Mouse (Mus musculus) layer of hippocampus, adult 9-10 months (tissue): ENCODE measurements around the gene Dlgap4.

Experiments used
- DNase-seq: peaks from one replicate; pipeline ENCODE4 v3.0.0; 2022; ENCODE audit warnings: low spot score

Gene Dlgap4

DNA sequence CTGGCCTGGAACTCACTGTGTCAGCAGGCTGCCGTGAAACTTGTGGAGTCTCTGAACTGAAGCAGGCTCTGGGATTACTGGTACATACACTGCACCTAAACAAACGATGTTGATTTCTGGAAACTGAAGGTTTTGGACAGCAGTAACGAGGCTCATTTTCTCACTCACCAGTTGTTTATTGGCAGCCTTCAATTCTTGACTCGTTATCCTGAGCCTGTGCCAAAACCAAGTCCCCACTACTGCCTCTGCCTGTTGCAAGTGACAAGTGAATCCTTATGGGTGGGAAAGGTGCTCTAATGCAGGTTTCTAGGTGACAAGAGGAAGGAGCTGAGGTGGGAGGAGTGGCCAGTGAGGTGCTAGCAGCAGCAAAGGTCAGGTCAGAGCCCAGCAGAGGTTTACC is 128.5 kb downstream of the Dlgap4 start:
- no peak for DNase-seq

GRCm38 (mm10) chr2:156743248-156743647 is 129.7 kb downstream of the Dlgap4 start:
- no peak for DNase-seq

DNA sequence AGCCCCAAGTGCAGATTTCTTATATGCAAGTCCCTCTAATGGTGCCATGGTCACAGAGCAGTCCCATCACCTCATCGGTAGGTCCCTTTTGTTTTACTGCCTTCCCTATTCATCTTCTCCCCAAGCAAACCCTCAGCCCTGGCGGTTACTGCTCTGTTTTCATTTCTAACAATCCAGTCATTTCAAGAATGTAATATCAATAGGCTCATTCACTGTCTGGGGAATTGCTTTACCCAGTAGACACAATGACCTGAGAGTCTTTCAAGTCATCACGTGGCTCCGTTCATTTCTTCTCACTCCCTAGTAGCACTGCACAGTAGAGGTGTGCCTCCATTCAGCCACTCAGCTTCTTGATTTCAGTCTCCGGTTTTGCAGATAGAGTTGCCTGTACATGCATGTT is 130.9 kb downstream of the Dlgap4 start:
- no peak for DNase-seq

DNA sequence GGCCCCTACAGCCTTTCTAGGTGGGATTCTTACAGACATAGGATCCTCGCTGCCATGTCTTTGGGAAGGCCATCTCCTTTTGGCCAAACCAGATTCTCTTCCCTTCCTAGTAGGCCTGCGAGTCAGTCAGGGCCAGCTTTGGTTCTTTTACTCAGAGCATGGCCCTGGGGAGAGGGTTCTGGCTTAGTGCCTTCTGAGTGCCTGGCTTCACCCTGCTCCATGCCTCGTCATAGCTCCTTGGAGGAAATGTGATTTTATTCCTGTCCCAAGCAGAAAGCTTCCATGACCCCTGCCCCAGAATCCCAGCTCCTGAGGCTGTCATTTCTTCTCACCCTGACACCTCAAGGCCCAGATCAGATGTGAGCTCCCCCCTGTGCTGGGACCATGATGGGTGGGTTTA is 133.8 kb downstream of the Dlgap4 start:
- DNase-seq: no peak

DNA sequence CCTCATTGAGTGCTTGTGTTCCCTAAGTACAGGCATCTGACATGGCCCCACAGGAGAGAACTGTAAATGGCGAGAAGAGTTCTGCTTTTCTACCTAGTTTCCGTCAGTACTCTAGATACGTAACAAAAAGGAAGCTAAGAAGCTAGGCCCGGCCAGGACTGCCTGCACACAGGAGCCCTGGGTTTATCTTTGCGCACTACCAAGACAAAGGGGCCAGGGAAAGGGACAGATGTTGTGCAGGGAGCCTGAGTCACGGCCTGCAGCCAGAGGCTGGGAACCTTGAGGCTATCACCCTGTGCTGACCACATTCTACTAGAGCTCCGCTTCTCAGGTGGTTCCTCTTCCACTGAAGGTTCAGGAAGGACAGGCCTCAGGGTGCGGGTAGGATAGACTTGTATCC is 136.2 kb downstream of the Dlgap4 start:
- no peak for DNase-seq

DNA sequence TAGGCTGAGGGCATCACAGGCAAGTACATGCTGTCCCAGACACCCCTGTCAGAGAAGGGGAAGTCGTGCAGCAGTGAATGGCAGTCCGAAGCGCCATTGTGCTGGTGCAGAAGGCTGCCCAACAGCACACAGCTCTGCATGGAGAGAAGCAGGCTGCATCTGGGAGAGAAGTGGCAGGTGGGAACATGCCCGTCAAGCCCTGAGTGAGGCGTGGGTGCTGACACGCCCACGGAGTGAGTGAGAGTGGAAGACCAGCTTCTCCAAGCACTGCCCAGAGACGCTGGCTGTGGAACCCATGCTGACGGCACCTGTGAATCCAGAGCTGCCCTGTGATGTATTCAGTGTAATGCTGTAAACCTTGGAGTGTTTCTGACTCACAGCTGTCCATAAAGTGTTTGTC is 143.4 kb downstream of the Dlgap4 start:
- DNase-seq: no peak

- DNase-seq: no peak
These were observed 147.5 kb downstream of the Dlgap4 start for GRCm38 (mm10) chr2:156760843-156761505.

DNA sequence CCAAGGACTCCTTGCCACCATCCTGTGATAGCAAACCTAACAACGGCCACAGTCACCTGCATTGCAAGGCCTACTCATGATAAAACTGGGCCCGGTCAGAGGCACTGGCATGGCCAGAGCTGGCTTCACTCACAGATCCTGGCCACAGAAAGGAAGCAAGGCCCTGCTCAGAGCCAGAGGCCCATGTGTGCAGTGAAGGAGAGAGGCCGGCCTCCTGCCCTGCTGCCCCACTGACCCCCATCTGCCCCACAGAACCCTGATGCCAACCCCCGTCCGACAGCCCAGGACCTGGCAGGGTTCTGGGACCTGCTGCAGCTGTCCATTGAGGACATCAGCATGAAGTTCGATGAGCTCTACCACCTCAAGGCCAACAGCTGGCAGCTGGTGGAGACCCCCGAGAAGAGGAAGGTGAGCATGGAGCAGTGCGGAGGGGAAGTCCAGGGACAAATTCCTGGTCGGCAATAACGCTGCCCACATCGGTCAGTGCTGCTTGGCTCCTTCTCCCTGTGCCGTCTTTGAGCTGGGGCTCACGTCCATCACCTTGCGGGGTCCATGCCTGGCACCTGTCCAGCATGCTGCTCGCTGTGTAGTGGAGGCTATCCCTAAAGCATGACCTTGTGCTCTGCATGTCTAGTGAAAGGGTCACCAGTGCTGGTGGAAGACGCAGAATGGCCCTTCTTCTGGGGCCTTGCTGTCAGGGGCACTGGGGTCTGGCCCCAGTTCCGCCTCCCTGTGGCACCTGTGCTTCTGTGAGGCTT is 148.2 kb downstream of the Dlgap4 start:
- DNase-seq: no peak

GRCm38 (mm10) chr2:156762499-156762898 is 149.0 kb downstream of the Dlgap4 start:
- DNase-seq: no peak

DNA sequence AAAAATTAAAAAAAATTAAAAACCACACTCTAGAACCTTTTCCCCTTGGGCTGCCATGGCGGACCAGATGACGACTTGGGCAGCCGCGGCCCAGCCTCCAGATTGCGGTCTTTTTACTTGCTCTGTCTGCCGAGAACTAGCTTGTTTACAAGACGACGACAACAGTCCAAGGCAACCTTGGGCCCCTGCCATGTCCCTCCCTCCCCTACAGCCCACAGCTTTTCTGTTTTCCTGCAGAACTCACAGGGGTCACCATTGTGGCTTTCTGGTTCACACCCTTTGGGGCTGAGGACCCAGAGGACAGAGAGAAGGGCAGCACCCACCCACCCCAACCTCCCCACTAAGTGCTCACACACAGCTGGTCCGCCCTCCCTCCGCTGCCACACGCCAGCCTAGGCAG is 149.6 kb downstream of the Dlgap4 start:
- DNase-seq: no peak

GRCm38 (mm10) chr2:156764022-156764421 is 150.5 kb downstream of the Dlgap4 start:
- no peak for DNase-seq

DNA sequence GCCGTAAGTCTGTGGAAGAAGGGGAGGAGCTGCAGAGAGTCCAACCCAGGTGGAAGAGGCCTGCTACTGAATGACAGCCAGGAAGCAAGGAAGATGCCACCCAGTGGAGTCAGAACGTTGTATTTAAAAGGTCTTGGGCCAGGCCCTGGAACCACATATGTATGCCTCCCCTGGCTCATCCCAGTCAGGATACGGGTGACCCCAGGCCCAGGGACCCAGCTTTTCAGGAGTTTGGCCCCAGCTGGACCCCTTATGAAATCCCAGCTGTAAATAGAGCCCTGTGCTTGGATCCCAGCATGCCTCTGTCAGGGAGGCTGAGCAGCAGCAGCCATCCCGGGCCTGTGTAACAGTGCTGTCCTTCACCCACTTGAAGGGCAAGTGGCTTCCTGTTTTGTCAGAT is 151.2 kb downstream of the Dlgap4 start:
- no peak for DNase-seq

GRCm38 (mm10) chr2:156765593-156765992 is 152.1 kb downstream of the Dlgap4 start:
- DNase-seq: no peak

GRCm38 (mm10) chr2:156766227-156767019 is 152.9 kb downstream of the Dlgap4 start:
- no peak for DNase-seq

DNA sequence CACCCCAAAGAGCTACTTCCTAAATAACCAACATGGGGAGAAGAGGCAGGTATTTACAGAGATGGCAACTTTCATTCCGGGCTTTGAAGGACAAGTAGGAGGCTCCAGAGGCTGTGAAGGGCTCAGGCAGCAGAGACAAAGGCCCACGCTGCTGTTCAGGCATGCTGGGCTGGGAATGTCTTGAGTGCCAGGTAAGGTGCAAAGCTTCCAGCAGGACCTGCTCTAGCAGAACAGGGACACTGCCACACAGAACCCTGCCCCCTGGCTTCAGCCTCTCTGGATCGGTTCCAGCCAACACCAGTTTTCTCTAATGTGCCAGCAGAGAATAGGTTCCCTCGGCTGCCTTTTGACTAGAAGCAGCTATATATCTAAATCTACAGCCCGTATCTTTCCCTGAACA is 153.6 kb downstream of the Dlgap4 start:
- no peak for DNase-seq

- no peak for DNase-seq
These were observed 155.8 kb downstream of the Dlgap4 start for GRCm38 (mm10) chr2:156769274-156769673.

- DNase-seq: no peak
These were observed 160.0 kb downstream of the Dlgap4 start for GRCm38 (mm10) chr2:156773470-156773869.

DNA sequence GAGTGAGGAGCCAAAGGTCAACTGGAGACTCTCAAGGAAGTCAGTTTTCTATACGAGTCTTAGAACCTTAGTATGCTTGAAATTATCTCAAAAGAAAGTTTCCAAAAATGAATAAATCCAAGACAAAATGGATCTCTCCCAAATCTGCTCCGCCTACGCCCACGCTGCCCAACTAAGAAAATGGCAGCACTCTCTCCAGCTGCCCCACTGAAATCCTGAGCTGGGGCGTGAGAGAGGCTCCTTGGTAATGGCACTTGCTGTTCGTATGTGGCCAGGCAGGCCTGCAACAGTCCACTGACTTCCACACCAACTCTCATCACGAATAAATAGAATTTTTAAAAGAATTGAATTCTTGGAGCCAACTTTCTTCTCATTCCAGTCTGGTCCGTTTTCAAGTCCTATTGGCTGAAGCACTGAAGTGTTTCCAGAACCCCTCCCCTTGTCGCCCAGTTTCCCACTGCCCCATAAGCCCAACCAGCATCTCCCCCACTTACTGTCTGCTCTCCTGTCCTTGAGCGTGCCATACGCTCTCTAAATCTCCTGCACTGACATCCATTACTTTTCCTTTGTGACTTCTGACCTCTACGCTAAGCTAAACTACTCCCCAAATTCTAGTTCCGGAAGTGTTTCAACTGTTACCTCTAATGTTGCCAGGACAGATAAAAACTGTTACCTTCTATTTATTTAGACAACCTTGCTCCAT is 160.7 kb downstream of the Dlgap4 start:
- no peak for DNase-seq

DNA sequence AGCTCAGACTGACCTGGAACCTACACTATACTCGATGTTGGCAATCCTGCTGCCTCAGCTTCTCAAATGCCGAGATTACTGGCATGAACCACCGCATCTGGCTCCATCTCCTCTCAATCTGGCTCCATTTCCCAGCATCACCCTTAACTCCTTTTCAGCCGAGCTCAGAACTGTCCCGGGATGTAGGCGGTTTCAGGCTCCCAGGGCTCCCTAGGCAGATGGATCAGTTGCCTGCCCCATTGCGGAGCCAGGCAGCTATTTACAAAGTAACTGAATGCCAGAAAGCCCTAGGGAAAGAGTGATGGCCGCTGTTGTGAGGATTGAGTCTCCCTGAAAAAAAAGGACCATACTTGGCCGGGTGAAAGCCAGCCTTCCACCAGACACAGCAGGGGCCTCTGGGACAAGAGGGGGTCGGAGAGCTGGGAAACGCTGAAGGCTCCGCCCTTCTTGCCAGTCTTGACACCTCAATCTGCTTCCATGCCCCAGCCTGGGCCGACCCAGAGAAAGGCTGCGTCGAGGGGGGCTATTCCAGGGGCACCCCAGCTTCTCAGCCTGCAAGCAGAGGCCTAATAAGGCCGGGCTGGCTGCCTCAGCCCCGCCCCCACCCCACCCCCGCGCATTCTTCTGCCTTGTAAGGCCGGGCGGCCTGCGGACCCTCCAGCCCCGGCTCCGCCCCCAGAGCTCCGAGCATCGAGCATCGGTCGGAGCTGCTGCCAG is 161.4 kb downstream of the Dlgap4 start, which contains the start of gene Myl9:
Gene Myl9, plus strand, starts transcription at position 683 of the 717 bp plus-strand sequence.
- DNase-seq: no peak

- no peak for DNase-seq
These were observed 162.2 kb downstream of the Dlgap4 start for GRCm38 (mm10) chr2:156775455-156776435.
